Mouse (Mus musculus) layer of hippocampus, adult 18-20 months (tissue): ENCODE measurements around the gene Gnai3. TPM values are rescaled to one million over a fixed set of nuclear protein-coding genes. Genes with fewer than 3 reads are reported as not detected.

ENCODE experiments used
- DNase-seq, 2 experiments: peaks; one replicate each; pipeline ENCODE4 v3.0.0; 2022; ENCODE audit warnings: low spot score in 2 of 2
- total RNA-seq, 2 experiments: library from RNA; stranded (reverse); gene quantifications; 2 replicates each; pipeline ENCODE4 v1.2.3; 2021

Gene Gnai3
- total RNA-seq, 2 experiments from 2014 or later, result 28.2 to 28.7 TPM

DNA sequence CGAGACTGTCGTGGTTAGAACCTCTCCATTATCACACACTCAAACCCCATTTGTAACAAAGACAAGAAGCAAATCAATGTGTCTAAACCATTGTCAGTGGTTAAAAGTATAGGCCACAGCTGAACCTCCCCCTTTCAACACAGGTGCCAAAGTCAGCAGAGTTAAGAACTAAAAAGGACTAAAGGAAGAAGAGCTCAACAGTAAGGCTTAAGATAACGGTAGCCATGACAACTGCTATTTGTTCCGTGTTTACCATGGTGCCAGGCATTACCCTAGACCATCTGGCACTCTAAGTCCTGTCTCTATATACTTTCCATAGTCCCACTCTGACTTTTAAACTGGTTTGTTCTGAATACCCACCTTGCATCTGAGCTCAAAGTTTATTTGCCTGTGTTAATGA, 33.3 kb downstream of the Gnai3 start:
- DNase-seq, result no peak

- DNase-seq, result no peak
Measured at GRCm38 (mm10) chr3:108112246-108112645, 33.7 kb downstream of the Gnai3 start.

- no peak for DNase-seq
Measured at GRCm38 (mm10) chr3:108111320-108111719, 34.6 kb downstream of the Gnai3 start.

- no peak for DNase-seq
Measured at GRCm38 (mm10) chr3:108105281-108105680, 40.7 kb downstream of the Gnai3 start.

GRCm38 (mm10) chr3:108102075-108102474, 43.9 kb downstream of the Gnai3 start:
- no peak for DNase-seq

GRCm38 (mm10) chr3:108101594-108101993, 44.4 kb downstream of the Gnai3 start:
- DNase-seq, result no peak

GRCm38 (mm10) chr3:108098316-108098715, 47.6 kb downstream of the Gnai3 start:
- DNase-seq, result no peak

DNA sequence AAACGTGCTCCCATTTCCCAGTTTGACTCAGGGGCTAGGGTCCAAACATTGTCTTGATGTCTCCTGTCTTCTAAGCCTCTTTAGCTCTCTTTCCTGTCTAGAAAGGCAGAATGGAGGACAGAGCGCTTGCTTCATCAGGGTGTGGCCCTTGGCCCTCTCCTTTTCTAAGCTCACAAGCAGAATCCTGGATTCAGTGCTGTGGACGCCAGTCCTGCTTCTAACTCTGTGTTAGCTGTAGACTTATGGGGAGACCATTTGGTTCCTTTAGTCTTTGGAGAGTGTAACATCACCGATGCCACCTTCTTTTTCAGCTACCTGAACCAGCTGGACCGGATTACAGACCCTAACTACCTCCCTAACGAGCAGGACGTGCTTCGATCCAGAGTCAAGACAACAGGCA, 48.3 kb downstream of the Gnai3 start:
- no peak for DNase-seq

GRCm38 (mm10) chr3:108096726-108097125, 49.2 kb downstream of the Gnai3 start:
- no peak for DNase-seq

- no peak for DNase-seq
Measured at GRCm38 (mm10) chr3:108096226-108096625, 49.7 kb downstream of the Gnai3 start.

GRCm38 (mm10) chr3:108094976-108095760, 50.8 kb downstream of the Gnai3 start:
- no peak for DNase-seq

GRCm38 (mm10) chr3:108094146-108094545, 51.8 kb downstream of the Gnai3 start:
- DNase-seq, result no peak

DNA sequence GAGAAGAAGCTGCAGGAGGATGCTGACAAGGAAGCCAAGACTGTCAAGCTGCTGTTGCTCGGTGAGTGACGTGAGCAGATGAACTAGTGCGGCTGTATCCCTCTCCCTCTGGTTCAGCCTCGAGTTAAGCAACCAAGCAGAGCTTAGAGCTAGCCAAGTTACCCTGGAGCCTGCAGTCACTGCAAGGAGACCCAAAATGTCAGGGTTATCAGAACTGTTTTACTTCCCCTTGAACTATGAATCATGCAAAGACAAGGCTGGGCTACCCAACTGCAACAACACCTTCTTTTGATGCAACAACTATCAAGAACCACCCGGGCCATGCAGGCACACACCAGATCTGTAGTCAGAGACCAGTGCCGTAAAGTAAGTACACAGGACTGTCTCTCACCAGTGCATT, 52.6 kb downstream of the Gnai3 start:
- no peak for DNase-seq

GRCm38 (mm10) chr3:108092536-108093115, 53.3 kb downstream of the Gnai3 start, which contains the start of gene Gnat2:
Gene Gnat2, plus strand, starts transcription at chr3:108092789.
- DNase-seq, result no peak

GRCm38 (mm10) chr3:108092030-108092429, 53.9 kb downstream of the Gnai3 start:
- DNase-seq, result no peak

DNA sequence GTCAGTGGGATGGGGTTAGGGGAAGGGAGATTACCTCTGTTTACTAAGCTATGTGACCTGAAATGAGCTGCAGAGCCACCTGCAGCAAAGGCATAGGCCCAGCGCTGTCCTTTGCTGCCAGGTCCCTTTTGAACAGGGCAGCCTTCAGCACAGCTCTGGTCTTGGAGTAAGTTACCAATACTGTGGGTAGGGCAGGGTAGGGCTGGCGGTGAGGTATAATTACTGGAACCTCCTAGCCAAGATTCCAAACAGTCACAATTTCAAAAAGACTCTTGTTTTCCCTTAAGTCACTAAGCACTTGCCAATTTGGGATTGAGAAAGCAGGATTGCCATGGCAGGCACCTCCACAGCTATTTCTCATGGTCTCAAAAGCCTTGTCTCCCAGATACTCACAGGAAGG, 55.4 kb downstream of the Gnai3 start:
- no peak for DNase-seq

- peak in 1 of 2 experiments; percentile 49 for DNase-seq
Measured at GRCm38 (mm10) chr3:108089916-108090315, 56.0 kb downstream of the Gnai3 start.

GRCm38 (mm10) chr3:108088842-108089380, 57.0 kb downstream of the Gnai3 start:
- no peak for DNase-seq

DNA sequence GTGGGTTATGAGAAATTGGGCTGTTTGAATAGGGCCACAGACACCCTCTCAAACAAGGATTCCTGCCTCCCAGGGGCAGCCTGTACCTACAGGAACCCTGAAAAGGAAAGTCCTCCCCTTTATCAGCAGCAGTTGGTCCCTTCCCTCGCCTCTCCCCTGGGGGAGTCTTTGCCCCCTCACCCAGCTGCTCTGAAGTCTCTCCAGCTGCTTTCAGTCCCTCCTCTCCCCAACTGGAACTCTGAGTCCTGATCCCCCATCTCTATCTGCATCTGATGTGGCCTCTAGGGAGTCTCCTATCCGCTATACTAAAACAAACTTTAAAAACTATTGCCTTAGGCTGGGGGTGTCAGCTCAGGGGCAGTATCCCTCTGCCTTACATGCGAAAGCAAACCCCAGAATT, 58.6 kb downstream of the Gnai3 start:
- DNase-seq, result no peak

DNA sequence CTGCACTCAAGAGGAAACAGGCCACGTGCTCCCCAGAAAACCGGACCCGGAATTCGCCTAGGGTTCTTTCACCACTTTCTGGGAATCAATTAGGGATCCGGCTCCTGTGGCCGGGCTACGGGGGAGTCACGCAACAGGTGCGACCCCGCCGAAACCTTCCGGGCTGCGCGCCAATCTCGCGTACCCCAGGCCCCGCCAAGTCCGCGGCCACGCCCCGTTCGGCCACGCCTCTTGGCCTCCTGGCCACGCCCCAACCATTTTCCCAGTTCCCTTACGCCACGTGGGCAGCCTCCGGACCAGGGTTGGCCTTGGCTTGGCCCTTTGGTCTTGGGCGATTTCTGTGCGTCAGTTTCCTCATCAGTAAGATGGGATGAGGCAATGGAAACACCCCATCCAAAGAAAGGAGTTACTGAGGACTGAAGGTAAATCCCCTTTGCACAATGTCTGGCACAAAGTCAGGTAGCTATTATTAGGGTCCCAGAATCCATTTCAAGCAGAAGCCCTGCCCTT, 59.4 kb downstream of the Gnai3 start, which contains the start of gene Ampd2:
Gene Ampd2 (minus strand): TSS at position 182 of the 510 bp plus-strand sequence.
- DNase-seq, result no peak

DNA sequence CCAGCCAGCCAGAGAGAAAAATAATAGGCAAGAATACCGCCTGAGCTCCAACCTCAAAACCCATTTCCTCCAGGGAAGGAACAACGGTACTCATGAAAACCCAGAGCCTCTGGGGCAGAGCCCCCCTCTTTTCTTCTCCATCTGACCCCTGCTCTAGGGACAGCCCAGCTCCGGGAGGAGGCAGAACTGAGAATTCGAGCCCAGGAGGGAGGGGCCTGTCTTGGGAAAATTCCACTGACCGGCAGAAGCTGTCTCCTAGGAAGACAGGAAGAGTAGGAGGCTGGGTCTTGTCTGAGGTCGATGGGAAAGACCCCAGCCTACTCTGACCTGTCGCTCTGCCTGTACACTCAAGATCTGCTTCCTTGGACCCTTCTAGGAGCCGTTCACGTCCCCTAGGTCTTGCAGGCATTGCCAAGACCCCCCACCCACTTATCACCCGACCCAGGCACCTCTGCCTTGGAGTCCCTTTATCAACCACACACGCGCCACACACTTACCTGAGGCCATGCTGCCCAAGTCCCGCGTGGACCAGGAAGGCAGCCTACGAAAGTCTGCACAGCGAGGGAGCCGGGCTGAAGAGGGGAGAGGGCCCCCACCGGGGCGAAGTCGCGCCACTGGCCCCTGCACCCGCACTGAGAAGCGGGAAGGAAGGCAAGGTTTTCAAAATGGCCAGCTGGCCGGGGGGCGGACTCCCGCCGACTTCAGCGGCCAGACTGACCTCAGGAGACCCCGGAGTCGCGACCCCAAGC, 60.1 kb downstream of the Gnai3 start:
- DNase-seq, result peak; percentile 44 to 46
